Mouse (Mus musculus) WW6 (cell line): ENCODE measurements around the gene Matn1.

Source experiments
- DNase-seq: peaks from one replicate; pipeline ENCODE4 v3.0.0-alpha.2; 2013; ENCODE audit warnings: low read depth, low spot score

Matn1 gene

GRCm38 (mm10) chr4:130944112-130944511 is at the start of gene Matn1:
Matn1 (plus strand) TSS chr4:130944385.
- DNase-seq = no peak

- DNase-seq = no peak
These were observed 48.5 kb upstream of the Matn1 start for GRCm38 (mm10) chr4:130895701-130896100.

- DNase-seq = peak; percentile 33
These were observed 47.8 kb upstream of the Matn1 start for GRCm38 (mm10) chr4:130896372-130896771.

- no peak for DNase-seq
These were observed 44.8 kb upstream of the Matn1 start for GRCm38 (mm10) chr4:130899383-130899781.

- DNase-seq = no peak
These were observed 44.3 kb upstream of the Matn1 start for GRCm38 (mm10) chr4:130899782-130900427.

- DNase-seq = no peak
These were observed 43.4 kb upstream of the Matn1 start for GRCm38 (mm10) chr4:130900746-130901145.

GRCm38 (mm10) chr4:130902289-130902781 is 41.9 kb upstream of the Matn1 start:
- DNase-seq = no peak

- DNase-seq = no peak
These were observed 39.2 kb upstream of the Matn1 start for GRCm38 (mm10) chr4:130905025-130905424.

- no peak for DNase-seq
These were observed 38.3 kb upstream of the Matn1 start for GRCm38 (mm10) chr4:130905882-130906281.

- DNase-seq = no peak
These were observed 37.9 kb upstream of the Matn1 start for GRCm38 (mm10) chr4:130906296-130906695.

- DNase-seq = no peak
These were observed 36.8 kb upstream of the Matn1 start for GRCm38 (mm10) chr4:130907200-130908069.

- DNase-seq = no peak
These were observed 36.1 kb upstream of the Matn1 start for GRCm38 (mm10) chr4:130908133-130908532.

- DNase-seq = no peak
These were observed 34.9 kb upstream of the Matn1 start for GRCm38 (mm10) chr4:130909167-130909874.

GRCm38 (mm10) chr4:130910666-130911065 is 33.5 kb upstream of the Matn1 start:
- no peak for DNase-seq

GRCm38 (mm10) chr4:130912626-130913025 is 31.6 kb upstream of the Matn1 start:
- DNase-seq = no peak

GRCm38 (mm10) chr4:130913077-130913476 is 31.1 kb upstream of the Matn1 start, which contains the start of gene Laptm5:
Laptm5 (plus strand) TSS chr4:130913125.
- peak; percentile 29 for DNase-seq

- no peak for DNase-seq
These were observed 30.7 kb upstream of the Matn1 start for GRCm38 (mm10) chr4:130913511-130913910.

GRCm38 (mm10) chr4:130914011-130914410 is 30.2 kb upstream of the Matn1 start:
- DNase-seq = no peak

- DNase-seq = no peak
These were observed 29.7 kb upstream of the Matn1 start for GRCm38 (mm10) chr4:130914527-130914926.

GRCm38 (mm10) chr4:130915006-130915667 is 29.0 kb upstream of the Matn1 start:
- DNase-seq = no peak

GRCm38 (mm10) chr4:130915668-130916035 is 28.5 kb upstream of the Matn1 start:
- DNase-seq = no peak

GRCm38 (mm10) chr4:130916639-130917038 is 27.5 kb upstream of the Matn1 start:
- no peak for DNase-seq
